Mouse (Mus musculus): Measurements from ENCODE around the gene Tmem38b.

DNA sequence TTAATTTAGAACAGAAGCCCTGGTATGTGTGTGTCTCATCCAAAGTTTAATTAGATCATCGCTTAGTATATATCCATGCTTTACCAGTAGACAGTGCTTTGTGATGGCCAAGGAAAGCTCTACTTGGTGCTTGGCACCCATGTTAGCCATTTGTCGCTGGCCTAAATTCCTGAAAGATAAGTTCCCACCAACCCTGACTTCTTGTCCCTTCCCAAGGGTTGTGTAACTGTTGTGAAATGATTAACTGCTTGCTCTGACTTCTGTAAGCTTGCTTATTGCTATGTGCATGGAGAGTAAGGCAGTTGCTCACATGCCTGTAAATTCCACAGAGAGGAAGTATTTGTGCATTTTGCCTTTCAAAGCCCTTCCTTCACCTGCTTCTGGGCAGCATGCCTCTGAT is 4.7 kb downstream of the Tmem38b start:
- TF ChIP-seq CTCF (IDR thresholded peaks at IDR 0.05; ENCODE audit: borderline replicate concordance, insufficient read depth, low read depth, low read length) (no peak), POLR2A (IDR thresholded peaks at IDR 0.05; ENCODE audit: borderline replicate concordance, insufficient read depth, low read length) (no peak)
